Comparison of ENCODE assay signal across 26 mouse cellular contexts in the genomic region with DNA sequence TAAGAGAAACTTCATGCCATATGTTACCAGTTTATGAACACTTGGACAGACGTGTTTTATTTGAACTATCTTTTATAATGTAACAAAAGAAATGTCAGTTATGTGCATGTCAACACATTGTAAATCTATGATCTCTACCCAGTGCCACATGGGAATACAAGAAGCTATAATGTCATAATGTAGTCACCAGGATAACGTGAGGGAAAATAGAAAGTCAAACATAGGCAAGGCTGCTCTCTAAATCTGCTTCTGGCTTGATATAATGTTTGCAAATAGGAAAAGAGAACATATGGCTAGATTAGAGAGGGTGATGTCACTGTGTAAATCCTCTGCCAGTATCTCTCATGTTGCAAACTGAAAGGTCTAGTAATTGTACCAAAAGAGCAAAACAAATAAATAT.
DNase-seq lines count a peak whose midpoint lies in the region; ATAC-seq lines count a peak whose summit lies in the region.
"Had no signal": no experiment of that assay in that cellular context is flagged by ENCODE, and none has a peak within 500 bp of the region (broad histone marks: within the 10 kb centered on the region; RNA-seq: fewer than 3 reads in every experiment).

No protein-coding gene starts in this region.

- H3K4me3 ChIP-seq in forebrain, embryonic 14.5 days (ENCODE audit: low read depth, low read length): no peak overlapping the region
- H3K4me3 ChIP-seq in forebrain, embryonic 11.5 days (ENCODE audit: low read depth, low read length): no peak overlapping the region
- H3K4me3 ChIP-seq in lung, embryonic 16.5 days (ENCODE audit: low read length): no peak overlapping the region
- H3K4me3 ChIP-seq: embryonic facial prominence, embryonic 13.5 days; hindbrain, embryonic 15.5 days; liver, embryonic 12.5 days; midbrain, embryonic 10.5 days; myocyte; neural tube, embryonic 13.5 days; stomach, embryonic 15.5 days had no signal

- no peak overlapping the region for H3K4me2 ChIP-seq in forebrain, embryonic 14.5 days (ENCODE audit: low read length)
- no peak overlapping the region for H3K4me2 ChIP-seq in forebrain, embryonic 11.5 days (ENCODE audit: low read depth, low read length, severe bottlenecking)
- H3K4me2 ChIP-seq in lung, embryonic 16.5 days (ENCODE audit: low read depth, low read length): no peak overlapping the region
- H3K4me2 ChIP-seq: embryonic facial prominence, embryonic 13.5 days; heart, embryonic 11.5 days; hindbrain, embryonic 15.5 days; liver, embryonic 12.5 days; neural tube, embryonic 13.5 days; stomach, embryonic 15.5 days had no signal

- no peaks in the 10 kb centered on the region for H3K36me3 ChIP-seq in forebrain, embryonic 14.5 days (ENCODE audit: control insufficient read depth, insufficient read depth, low read length)
- H3K36me3 ChIP-seq in forebrain, embryonic 11.5 days (ENCODE audit: control insufficient read depth, insufficient read depth, low read length): no peaks in the 10 kb centered on the region
- H3K36me3 ChIP-seq in lung, embryonic 16.5 days (ENCODE audit: control insufficient read depth, insufficient read depth, low read length): no peaks in the 10 kb centered on the region
- H3K36me3 ChIP-seq: embryonic facial prominence, embryonic 13.5 days; hindbrain, embryonic 15.5 days; liver, embryonic 12.5 days; midbrain, embryonic 10.5 days; neural tube, embryonic 13.5 days; stomach, embryonic 15.5 days had no signal

- DNase-seq in cerebellum, postnatal 4 days (ENCODE audit: low spot score in 2 of 2): no peak
- DNase-seq in forebrain, embryonic 14.5 days (ENCODE audit: low spot score): peak; percentile 57
- no peak for DNase-seq in forebrain, embryonic 11.5 days (ENCODE audit: low spot score)
- DNase-seq in lung, postnatal 14 days: no peak
- DNase-seq in kidney, postnatal 25 days: no peak
- DNase-seq: adrenal gland, postnatal 36 days; gastrocnemius, postnatal 14 days; heart, adult 11 months; kidney, adult 2 months; kidney, postnatal 10 days; left cerebral cortex, postnatal 4 days; lung, adult 2 months; right cerebral cortex, postnatal 4 days; thymus, adult 18-20 months; thymus, postnatal 36 days had no signal

- H3K27me3 ChIP-seq in forebrain, embryonic 14.5 days (replicated peaks; ENCODE audit: control insufficient read depth, insufficient read depth, low read length): no peaks in the 10 kb centered on the region
- no peaks in the 10 kb centered on the region for H3K27me3 ChIP-seq in forebrain, embryonic 11.5 days (ENCODE audit: control insufficient read depth, insufficient read depth, low read length)
- H3K27me3 ChIP-seq in lung, embryonic 16.5 days (ENCODE audit: control insufficient read depth, insufficient read depth, low read depth, low read length): no peaks in the 10 kb centered on the region
- H3K27me3 ChIP-seq: embryonic facial prominence, embryonic 13.5 days; hindbrain, embryonic 15.5 days; liver, embryonic 12.5 days; neural tube, embryonic 13.5 days; stomach, embryonic 15.5 days had no signal

- H3K9ac ChIP-seq in forebrain, embryonic 14.5 days (ENCODE audit: low read length): no peak overlapping the region
- H3K9ac ChIP-seq in forebrain, embryonic 11.5 days (ENCODE audit: low read length): no peak overlapping the region
- H3K9ac ChIP-seq in lung, embryonic 16.5 days (ENCODE audit: low read length): no peak overlapping the region
- H3K9ac ChIP-seq: embryonic facial prominence, embryonic 13.5 days; hindbrain, embryonic 15.5 days; liver, embryonic 12.5 days; neural tube, embryonic 13.5 days; stomach, embryonic 15.5 days had no signal

- peak; percentile 94 for ATAC-seq in cerebellum, adult (ENCODE audit: insufficient number of reproducible peaks, low FRiP score, low TSS enrichment)
- ATAC-seq in forebrain, embryonic 14.5 days: peak; percentile 81; the same call in 1 of the 2 replicates
- ATAC-seq in forebrain, embryonic 11.5 days (replicated peaks; ENCODE audit: low FRiP score): no peak
- peak; percentile 81 for ATAC-seq in lung, embryonic 16.5 days (ENCODE audit: low read depth)
- ATAC-seq: liver, embryonic 12.5 days; midbrain, embryonic 16.5 days had no signal

- H3K27ac ChIP-seq in forebrain, embryonic 14.5 days (ENCODE audit: low read depth, low read length): no peak overlapping the region
- H3K27ac ChIP-seq in forebrain, embryonic 11.5 days (ENCODE audit: low read depth, low read length): no peak overlapping the region
- no peak overlapping the region for H3K27ac ChIP-seq in lung, embryonic 16.5 days (ENCODE audit: low read length)
- H3K27ac ChIP-seq: embryonic facial prominence, embryonic 13.5 days; hindbrain, embryonic 15.5 days; liver, embryonic 12.5 days; midbrain, embryonic 10.5 days; neural tube, embryonic 13.5 days; stomach, embryonic 15.5 days had no signal

- H3K9me3 ChIP-seq in forebrain, embryonic 14.5 days (replicated peaks; ENCODE audit: control insufficient read depth, low read length): no peaks in the 10 kb centered on the region
- H3K9me3 ChIP-seq in forebrain, embryonic 11.5 days (ENCODE audit: control insufficient read depth, low read length): no peaks in the 10 kb centered on the region
- H3K9me3 ChIP-seq in lung, embryonic 16.5 days (ENCODE audit: control insufficient read depth, low read length): no peaks in the 10 kb centered on the region
- H3K9me3 ChIP-seq: embryonic facial prominence, embryonic 13.5 days; hindbrain, embryonic 15.5 days; liver, embryonic 12.5 days; midbrain, embryonic 10.5 days; neural tube, embryonic 13.5 days; stomach, embryonic 15.5 days had no signal

- WGBS in forebrain, embryonic 14.5 days: 60% methylated on average over 2 of the region's 2 CpGs
- WGBS in forebrain, embryonic 11.5 days: 83% methylated on average over 2 of the region's 2 CpGs
- WGBS in lung, embryonic 16.5 days: 29% methylated on average over 2 of the region's 2 CpGs

- H3K4me1 ChIP-seq in forebrain, embryonic 14.5 days (ENCODE audit: control insufficient read depth, insufficient read depth, low read length): no peaks in the 10 kb centered on the region
- H3K4me1 ChIP-seq in forebrain, embryonic 11.5 days (replicated peaks; ENCODE audit: control insufficient read depth, insufficient read depth, low read length): no peaks in the 10 kb centered on the region
- H3K4me1 ChIP-seq in lung, embryonic 16.5 days (replicated peaks; ENCODE audit: control insufficient read depth, insufficient read depth, low read length): no peaks in the 10 kb centered on the region
- H3K4me1 ChIP-seq: embryonic facial prominence, embryonic 13.5 days; hindbrain, embryonic 15.5 days; liver, embryonic 12.5 days; midbrain, embryonic 10.5 days; neural tube, embryonic 13.5 days; stomach, embryonic 15.5 days had no signal
